Mouse (Mus musculus) midbrain, embryonic 11.5 days (tissue): ENCODE measurements at regions not wholly inside any gene's neighbourhood (a gene's known extent, or its start where the extent isn't known, plus 50 kb on each side); places are given as distances from the start of the nearest gene placed in this dataset.
"Not testable (repeated sequence)": the region's sequence is repeated elsewhere in the genome, so short reads cannot be mapped to it uniquely, and the experiment has no call there.

Source experiments
- ATAC-seq: fragments of 200-750 bp; cut with Nextera tagmentation; 2 replicates; pipeline ENCODE4 v1.8.0; 2017; ENCODE audit warnings: moderate TSS enrichment, moderate library complexity; ENCODE audit not compliant: low FRiP score
- DNase-seq: peaks from one replicate; pipeline ENCODE4 v3.0.0; 2015; ENCODE audit warnings: low spot score; ENCODE audit errors: missing footprints
- H3K27ac ChIP-seq: fragments of 300-500 bp; sonication (generic); 2 replicates; pipeline ENCODE4 v1.5.1; 2014; ENCODE audit warnings: low read depth, low read length
- H3K27me3 ChIP-seq: fragments of 300-500 bp; sonication (generic); 2 replicates; pipeline ENCODE4 v1.6.1; 2014; ENCODE audit warnings: mild to moderate bottlenecking, low read length, moderate library complexity, mixed read lengths; ENCODE audit not compliant: control insufficient read depth, insufficient read depth
- H3K36me3 ChIP-seq: fragments of 300-500 bp; sonication (generic); 2 replicates; pipeline ENCODE4 v1.6.1; 2014; ENCODE audit warnings: mild to moderate bottlenecking, low read length, moderate library complexity, mixed read lengths; ENCODE audit not compliant: control insufficient read depth, insufficient read depth
- H3K4me1 ChIP-seq: fragments of 300-500 bp; sonication (generic); 2 replicates; pipeline ENCODE4 v1.6.1; 2014; ENCODE audit warnings: low read length; ENCODE audit not compliant: control insufficient read depth, insufficient read depth
- H3K4me2 ChIP-seq: fragments of 300-500 bp; sonication (generic); 2 replicates; pipeline ENCODE4 v1.6.1; 2014; ENCODE audit warnings: mild to moderate bottlenecking, moderate library complexity
- H3K4me3 ChIP-seq: fragments of 300-500 bp; sonication (generic); 2 replicates; pipeline ENCODE4 v1.5.1; 2014; ENCODE audit warnings: low read depth, low read length
- H3K9ac ChIP-seq: fragments of 300-500 bp; sonication (generic); 2 replicates; pipeline ENCODE4 v1.6.1; 2014; ENCODE audit warnings: low read length
- H3K9me3 ChIP-seq: fragments of 300-500 bp; sonication (generic); 2 replicates; pipeline ENCODE4 v1.6.1; 2016; ENCODE audit warnings: low read length; ENCODE audit not compliant: control insufficient read depth
- WGBS: fragments of 180-500 bp; shearing (Covaris S2); extraction: QIAGEN DNeasy Blood & Tissue Kit; methylation state at CpG from one replicate; pipeline ENCODE4 v1.1.7; 2014; 5-methylcytosine and 5-hydroxymethylcytosine counted together

- no peaks in the 10 kb centered on the region for H3K9me3 ChIP-seq
- no peak overlapping the region for H3K4me2 ChIP-seq
- no peaks in the 10 kb centered on the region for H3K36me3 ChIP-seq
- DNase-seq (peak; percentile 78), ATAC-seq (no peak)
- H3K4me3 ChIP-seq: no peak overlapping the region
- no peaks in the 10 kb centered on the region for H3K27me3 ChIP-seq
- no peak overlapping the region for H3K27ac ChIP-seq
- no peak overlapping the region for H3K9ac ChIP-seq
- no peaks in the 10 kb centered on the region for H3K4me1 ChIP-seq
- WGBS: 87% methylated on average over 3 of the region's 3 CpGs
Measured at GRCm38 (mm10) chr4:51868250-51868649, 570.8 kb upstream of the Smc2 start.

- H3K36me3 ChIP-seq: not testable (repeated sequence)
Measured at GRCm38 (mm10) chr4:51868716-51869115, 570.3 kb upstream of the Smc2 start.

GRCm38 (mm10) chr4:51885460-51885859 is 553.6 kb upstream of the Smc2 start:
- H3K27me3 ChIP-seq: no peaks in the 10 kb centered on the region
- no peaks in the 10 kb centered on the region for H3K4me1 ChIP-seq
- no peak overlapping the region for H3K27ac ChIP-seq
- no peaks in the 10 kb centered on the region for H3K9me3 ChIP-seq
- H3K36me3 ChIP-seq: no peaks in the 10 kb centered on the region
- ATAC-seq: no peak
- H3K4me2 ChIP-seq: no peak overlapping the region
- no peak for DNase-seq
- 91% methylated on average over 4 of the region's 4 CpGs for WGBS
- no peak overlapping the region for H3K4me3 ChIP-seq
- no peak overlapping the region for H3K9ac ChIP-seq

More at GRCm38 (mm10) chr4:51868716-51869115, 570.3 kb upstream of the Smc2 start:
- not testable (repeated sequence) for H3K27me3 ChIP-seq, H3K4me2 ChIP-seq, H3K4me3 ChIP-seq, H3K4me1 ChIP-seq, H3K9ac ChIP-seq, DNase-seq, ATAC-seq, H3K27ac ChIP-seq, H3K9me3 ChIP-seq

GRCm38 (mm10) chr4:51889280-51889679 is 549.8 kb upstream of the Smc2 start:
- DNase-seq: no peak
- Histone ChIP-seq H3K4me1 (no peaks in the 10 kb centered on the region), H3K27me3 (no peaks in the 10 kb centered on the region), H3K36me3 (no peaks in the 10 kb centered on the region), H3K9me3 (no peaks in the 10 kb centered on the region), H3K4me2 (no peak overlapping the region), H3K9ac (no peak overlapping the region), H3K27ac (no peak overlapping the region), H3K4me3 (no peak overlapping the region)
- ATAC-seq: no peak
- WGBS: 86% methylated on average over 2 of the region's 2 CpGs

- Histone ChIP-seq H3K36me3 (no peaks in the 10 kb centered on the region), H3K9ac (no peak overlapping the region), H3K9me3 (no peaks in the 10 kb centered on the region), H3K4me3 (no peak overlapping the region), H3K4me1 (no peaks in the 10 kb centered on the region), H3K27ac (no peak overlapping the region), H3K4me2 (no peak overlapping the region), H3K27me3 (no peaks in the 10 kb centered on the region)
- DNase-seq (no peak), ATAC-seq (no peak)
Measured at GRCm38 (mm10) chr4:51928245-51928644, 510.8 kb upstream of the Smc2 start.

- Histone ChIP-seq H3K27ac (no peak overlapping the region), H3K27me3 (no peaks in the 10 kb centered on the region), H3K9ac (no peak overlapping the region), H3K9me3 (no peaks in the 10 kb centered on the region), H3K4me3 (no peak overlapping the region), H3K4me1 (no peaks in the 10 kb centered on the region), H3K4me2 (no peak overlapping the region), H3K36me3 (no peaks in the 10 kb centered on the region)
- 90% methylated on average over 10 of the region's 10 CpGs for WGBS
- DNase-seq: peak; percentile 82
- ATAC-seq: no peak
Measured at GRCm38 (mm10) chr4:51969751-51970150, 469.3 kb upstream of the Smc2 start.

GRCm38 (mm10) chr4:51978962-51979361 is 460.1 kb upstream of the Smc2 start:
- DNase-seq: no peak
- WGBS: 85% methylated on average over 8 of the region's 8 CpGs
- Histone ChIP-seq H3K9ac (no peak overlapping the region), H3K4me3 (no peak overlapping the region), H3K27me3 (no peaks in the 10 kb centered on the region), H3K27ac (no peak overlapping the region), H3K9me3 (no peaks in the 10 kb centered on the region), H3K4me1 (no peaks in the 10 kb centered on the region), H3K36me3 (no peaks in the 10 kb centered on the region), H3K4me2 (no peak overlapping the region)
- ATAC-seq: no peak

GRCm38 (mm10) chr4:51992482-51992881 is 446.6 kb upstream of the Smc2 start:
- ATAC-seq (no peak), DNase-seq (no peak)
- WGBS: 82% methylated on average over 2 of the region's 2 CpGs
- Histone ChIP-seq H3K36me3 (no peaks in the 10 kb centered on the region), H3K4me3 (no peak overlapping the region), H3K9me3 (no peaks in the 10 kb centered on the region), H3K27ac (no peak overlapping the region), H3K9ac (no peak overlapping the region), H3K4me1 (no peaks in the 10 kb centered on the region), H3K27me3 (no peaks in the 10 kb centered on the region), H3K4me2 (no peak overlapping the region)

GRCm38 (mm10) chr4:52036765-52037353 is 402.2 kb upstream of the Smc2 start:
- Histone ChIP-seq H3K4me2 (no peak overlapping the region), H3K4me1 (no peaks in the 10 kb centered on the region), H3K9me3 (no peaks in the 10 kb centered on the region), H3K27ac (no peak overlapping the region), H3K9ac (no peak overlapping the region), H3K36me3 (no peaks in the 10 kb centered on the region), H3K4me3 (no peak overlapping the region), H3K27me3 (no peaks in the 10 kb centered on the region)
- ATAC-seq: no peak
- 79% methylated on average over 11 of the region's 11 CpGs for WGBS
- DNase-seq: no peak

GRCm38 (mm10) chr4:52043404-52043803 is 395.6 kb upstream of the Smc2 start:
- Histone ChIP-seq H3K4me1 (no peaks in the 10 kb centered on the region), H3K9me3 (no peaks in the 10 kb centered on the region), H3K27me3 (no peaks in the 10 kb centered on the region), H3K36me3 (no peaks in the 10 kb centered on the region), H3K4me2 (no peak overlapping the region), H3K27ac (no peak overlapping the region), H3K4me3 (no peak overlapping the region), H3K9ac (no peak overlapping the region)
- DNase-seq (no peak), ATAC-seq (no peak)
- WGBS: 82% methylated on average over 1 of the region's 1 CpGs
